Mouse (Mus musculus) stomach, postnatal 0 days (tissue): ENCODE measurements around the gene Elobl.

Experiments
- CTCF ChIP-seq: IDR thresholded peaks from 2 replicates; pipeline ENCODE4 v1.5.1; 2016; ENCODE audit warnings: antibody characterized with exemption, low read depth, mild to moderate bottlenecking, moderate library complexity
- EP300 ChIP-seq: optimal IDR thresholded peaks from 2 replicates; pipeline ENCODE3; 2016; ENCODE audit warnings: antibody characterized with exemption

DNA sequence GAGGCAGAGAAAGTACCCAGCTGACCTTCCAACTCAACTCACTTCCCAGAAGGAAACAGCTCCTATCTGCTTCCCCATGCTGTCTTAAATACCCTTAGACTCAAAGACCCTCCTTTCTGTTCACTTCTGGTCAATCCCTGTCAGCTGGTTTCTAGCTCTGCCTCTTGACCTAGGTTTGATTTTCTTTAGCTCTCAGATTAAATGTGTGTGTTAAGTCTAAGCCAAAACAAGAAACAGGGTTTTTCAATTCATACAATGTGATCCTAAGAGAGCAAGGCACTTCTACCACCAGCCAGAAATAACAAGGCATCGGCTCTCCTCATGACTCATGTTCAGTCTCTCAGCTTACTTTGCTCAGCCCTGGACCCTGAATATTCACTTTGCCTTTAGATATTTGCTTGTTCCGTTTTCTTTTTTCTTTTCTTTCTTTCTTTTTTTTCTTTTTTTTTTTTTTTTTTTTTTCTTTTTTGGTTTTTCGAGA is at the start of gene Elobl:
- no peak for TF ChIP-seq CTCF
- no peak for TF ChIP-seq EP300
